Mouse (Mus musculus): ENCODE results near the gene 4930432K21Rik. TPM values are rescaled to one million over a fixed set of nuclear protein-coding genes. Genes with fewer than 3 reads are reported as not detected.

The 4930432K21Rik gene
- polyA plus RNA-seq, 1 experiment: 0.72 TPM

DNA sequence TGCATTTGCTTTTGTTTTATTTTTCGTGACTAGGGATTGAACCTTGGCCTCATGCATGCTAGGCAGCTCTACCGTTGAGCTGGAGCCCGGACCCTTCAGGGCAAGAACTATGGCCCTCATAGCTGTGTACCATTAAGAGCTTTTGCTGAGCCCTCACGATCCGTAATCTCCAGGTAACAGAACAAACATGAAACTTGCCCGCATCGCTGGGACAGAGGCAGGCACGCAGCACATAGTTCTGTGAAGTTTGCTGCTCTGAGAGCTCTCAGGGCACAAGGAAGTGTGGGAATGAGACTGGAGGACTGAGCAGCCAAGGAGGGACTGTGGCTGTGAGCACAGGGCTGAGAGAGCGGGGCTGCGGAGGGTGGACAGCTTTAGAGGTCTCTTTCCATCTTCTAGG is 40.8 kb downstream of the 4930432K21Rik start:
- Histone ChIP-seq H3K4me3 (replicated peaks) (no peak overlapping the region), H3K9me3 (peaks cover 9% of the 10 kb centered on the region; the same call in 1 of the 2 replicates), H3K27me3 (replicated peaks) (peaks cover 16% of the 10 kb centered on the region), H3K36me3 (replicated peaks; ENCODE audit: low read length) (peaks cover 3% of the 10 kb centered on the region), H3K4me1 (peaks cover 76% of the 10 kb centered on the region)
- no peak for TF ChIP-seq FLI1 (IDR thresholded peaks at IDR 0.05; ENCODE audit: low read length)
- no peak for TF ChIP-seq GATA1 (IDR thresholded peaks at IDR 0.05; ENCODE audit: borderline replicate concordance, low read length)

- H3K4me1 ChIP-seq: peaks cover 70% of the 10 kb centered on the region
- H3K27me3 ChIP-seq (replicated peaks): peaks cover 7% of the 10 kb centered on the region
- TF ChIP-seq FLI1 (IDR thresholded peaks at IDR 0.05; ENCODE audit: low read length) (no peak), GATA1 (IDR thresholded peaks at IDR 0.05; ENCODE audit: borderline replicate concordance, low read length) (no peak)
- H3K36me3 ChIP-seq (replicated peaks; ENCODE audit: low read length): peaks cover 3% of the 10 kb centered on the region
- no peak overlapping the region for H3K4me3 ChIP-seq (replicated peaks)
- peaks cover 8% of the 10 kb centered on the region; the same call in 1 of the 2 replicates for H3K9me3 ChIP-seq
Measured at GRCm38 (mm10) chr8:84189603-84190002, 41.8 kb downstream of the 4930432K21Rik start.

DNA sequence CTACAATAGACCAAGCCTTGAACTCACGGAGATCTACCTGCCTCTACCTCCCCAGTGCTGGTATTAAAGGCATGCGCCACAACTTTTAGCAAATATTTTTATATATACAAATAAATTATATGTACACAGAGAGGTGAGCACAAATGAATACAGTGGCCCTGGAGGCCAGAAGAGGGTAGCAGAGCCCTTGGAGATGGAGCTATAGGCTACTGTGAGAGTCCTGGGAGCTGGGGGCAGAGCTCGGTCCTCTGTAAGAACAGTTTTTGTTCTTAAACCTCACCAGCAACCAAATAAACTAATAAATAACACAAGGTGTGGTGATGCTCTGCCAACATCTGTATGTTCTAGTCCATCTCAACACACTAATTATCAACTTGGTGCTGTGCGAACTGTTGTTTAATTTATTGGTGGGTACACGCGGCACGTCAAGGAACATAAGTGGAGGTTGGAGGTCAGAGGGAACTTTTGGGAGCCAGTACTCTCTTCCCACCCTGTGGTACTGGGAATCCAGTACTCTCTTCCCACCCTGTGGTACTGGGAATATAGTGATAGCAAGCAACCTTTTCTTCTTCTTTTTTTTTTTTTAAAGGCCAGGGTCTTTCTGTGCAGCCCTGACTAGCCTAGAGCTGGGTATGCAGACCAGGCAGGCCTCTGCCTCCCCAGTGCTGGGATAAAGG is 42.5 kb downstream of the 4930432K21Rik start:
- H3K4me3 ChIP-seq (replicated peaks): no peak overlapping the region
- no peak for TF ChIP-seq GATA1 (IDR thresholded peaks at IDR 0.05; ENCODE audit: borderline replicate concordance, low read length)
- no peaks in the 10 kb centered on the region for H3K27me3 ChIP-seq (replicated peaks)
- H3K36me3 ChIP-seq (replicated peaks; ENCODE audit: low read length): peaks cover under 1% of the 10 kb centered on the region
- H3K4me1 ChIP-seq: peaks cover 68% of the 10 kb centered on the region
- H3K9me3 ChIP-seq: peaks cover under 1% of the 10 kb centered on the region; the same call in 1 of the 2 replicates

GRCm38 (mm10) chr8:84192023-84192422 is 44.2 kb downstream of the 4930432K21Rik start:
- Histone ChIP-seq H3K4me3 (replicated peaks) (peak overlapping the region; percentile 94), H3K36me3 (replicated peaks; ENCODE audit: low read length) (no peaks in the 10 kb centered on the region), H3K27me3 (replicated peaks) (no peaks in the 10 kb centered on the region), H3K9me3 (no peaks in the 10 kb centered on the region), H3K4me1 (peaks cover 59% of the 10 kb centered on the region)
- TF ChIP-seq GATA1 (IDR thresholded peaks at IDR 0.05; ENCODE audit: borderline replicate concordance, low read length): no peak
- TF ChIP-seq FLI1 (IDR thresholded peaks at IDR 0.05; ENCODE audit: low read length): no peak

- H3K36me3 ChIP-seq (replicated peaks; ENCODE audit: low read length): no peaks in the 10 kb centered on the region
- TF ChIP-seq GATA1 (IDR thresholded peaks at IDR 0.05; ENCODE audit: borderline replicate concordance, low read length) (no peak), FLI1 (IDR thresholded peaks at IDR 0.05; ENCODE audit: low read length) (no peak)
- H3K27me3 ChIP-seq (replicated peaks): no peaks in the 10 kb centered on the region
- no peaks in the 10 kb centered on the region for H3K9me3 ChIP-seq
- H3K4me3 ChIP-seq (replicated peaks): peak overlapping the region; percentile 94
- peaks cover 59% of the 10 kb centered on the region for H3K4me1 ChIP-seq
Measured at GRCm38 (mm10) chr8:84192555-84192954, 44.7 kb downstream of the 4930432K21Rik start.

DNA sequence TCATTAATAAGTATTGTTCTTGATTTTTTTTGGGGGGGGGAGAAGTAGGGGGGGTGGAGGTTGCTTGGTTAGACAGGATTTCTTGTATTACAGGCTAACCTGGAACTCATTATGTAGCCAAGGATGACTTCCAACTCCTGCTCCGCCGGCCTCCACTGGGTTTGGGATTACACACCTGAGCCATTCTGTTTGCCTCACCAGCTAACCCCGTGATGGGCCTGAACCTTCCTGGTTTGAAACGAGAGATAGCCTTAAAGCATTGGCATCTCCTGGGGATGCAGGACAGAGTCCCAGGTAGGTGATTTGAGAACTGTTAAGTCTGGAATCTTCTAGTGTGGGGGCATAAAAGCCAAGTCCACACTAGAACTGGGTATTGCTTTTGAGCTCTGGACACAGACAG is 45.3 kb downstream of the 4930432K21Rik start:
- Histone ChIP-seq H3K4me1 (peaks cover 60% of the 10 kb centered on the region), H3K4me3 (replicated peaks) (no peak overlapping the region), H3K36me3 (replicated peaks; ENCODE audit: low read length) (no peaks in the 10 kb centered on the region), H3K27me3 (replicated peaks) (no peaks in the 10 kb centered on the region), H3K9me3 (no peaks in the 10 kb centered on the region)
- TF ChIP-seq GATA1 (IDR thresholded peaks at IDR 0.05; ENCODE audit: borderline replicate concordance, low read length) (no peak), FLI1 (IDR thresholded peaks at IDR 0.05; ENCODE audit: low read length) (no peak)

DNA sequence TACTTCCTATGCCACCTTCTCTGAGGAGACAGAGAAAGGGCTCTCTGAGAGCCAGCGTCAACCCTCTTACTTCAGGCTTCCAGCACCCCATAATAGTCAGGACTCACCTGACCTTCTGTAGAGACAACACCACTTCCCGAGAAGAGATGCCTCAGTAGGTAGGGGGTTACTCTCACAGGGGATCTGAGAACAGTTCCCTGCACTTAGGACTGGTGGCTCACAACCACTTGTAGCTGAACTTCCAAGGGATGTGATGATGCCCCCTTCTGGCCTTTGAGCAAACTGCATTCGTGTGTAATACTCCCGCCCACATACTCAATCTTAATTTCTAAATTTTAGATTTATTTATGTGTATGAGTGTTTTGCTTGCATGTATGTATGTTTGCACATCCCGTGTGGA is 45.7 kb downstream of the 4930432K21Rik start:
- no peak for TF ChIP-seq FLI1 (IDR thresholded peaks at IDR 0.05; ENCODE audit: low read length)
- no peak for TF ChIP-seq GATA1 (IDR thresholded peaks at IDR 0.05; ENCODE audit: borderline replicate concordance, low read length)
- Histone ChIP-seq H3K36me3 (replicated peaks; ENCODE audit: low read length) (no peaks in the 10 kb centered on the region), H3K9me3 (no peaks in the 10 kb centered on the region), H3K27me3 (replicated peaks) (no peaks in the 10 kb centered on the region), H3K4me1 (peaks cover 63% of the 10 kb centered on the region), H3K4me3 (replicated peaks) (no peak overlapping the region)

GRCm38 (mm10) chr8:84194224-84194743 is 46.5 kb downstream of the 4930432K21Rik start:
- H3K9me3 ChIP-seq: no peaks in the 10 kb centered on the region
- no peaks in the 10 kb centered on the region for H3K27me3 ChIP-seq (replicated peaks)
- no peak overlapping the region for H3K4me3 ChIP-seq (replicated peaks)
- H3K36me3 ChIP-seq (replicated peaks; ENCODE audit: low read length): no peaks in the 10 kb centered on the region
- H3K4me1 ChIP-seq: peaks cover 64% of the 10 kb centered on the region
- TF ChIP-seq GATA1 (IDR thresholded peaks at IDR 0.05; ENCODE audit: borderline replicate concordance, low read length) (no peak), FLI1 (IDR thresholded peaks at IDR 0.05; ENCODE audit: low read length) (no peak)

- H3K4me3 ChIP-seq (replicated peaks): peak overlapping the region; percentile 94
- no peak for TF ChIP-seq GATA1 (IDR thresholded peaks at IDR 0.05; ENCODE audit: borderline replicate concordance, low read length)
- TF ChIP-seq FLI1 (IDR thresholded peaks at IDR 0.05; ENCODE audit: low read length): no peak
- H3K9me3 ChIP-seq: no peaks in the 10 kb centered on the region
- H3K36me3 ChIP-seq (replicated peaks; ENCODE audit: low read length): peaks cover 11% of the 10 kb centered on the region
- H3K4me1 ChIP-seq: peaks cover 64% of the 10 kb centered on the region
- H3K27me3 ChIP-seq (replicated peaks): no peaks in the 10 kb centered on the region
Measured at GRCm38 (mm10) chr8:84197141-84197921, 49.5 kb downstream of the 4930432K21Rik start.

Data from megakaryocyte, embryonic 14.5 days (primary cell).